Mouse (Mus musculus): Measurements from ENCODE around the gene Emc3. TPM values are rescaled to one million over a fixed set of nuclear protein-coding genes. Genes with fewer than 3 reads are reported as not detected.
A peak's percentile ranks its signal among the peaks of the same experiment; 100 is the strongest.

The Emc3 gene
- polyA plus RNA-seq (2011; ENCODE audit: insufficient read length, low read depth, missing spikeins): 79.5 and 90.5 TPM in 2 replicates

DNA sequence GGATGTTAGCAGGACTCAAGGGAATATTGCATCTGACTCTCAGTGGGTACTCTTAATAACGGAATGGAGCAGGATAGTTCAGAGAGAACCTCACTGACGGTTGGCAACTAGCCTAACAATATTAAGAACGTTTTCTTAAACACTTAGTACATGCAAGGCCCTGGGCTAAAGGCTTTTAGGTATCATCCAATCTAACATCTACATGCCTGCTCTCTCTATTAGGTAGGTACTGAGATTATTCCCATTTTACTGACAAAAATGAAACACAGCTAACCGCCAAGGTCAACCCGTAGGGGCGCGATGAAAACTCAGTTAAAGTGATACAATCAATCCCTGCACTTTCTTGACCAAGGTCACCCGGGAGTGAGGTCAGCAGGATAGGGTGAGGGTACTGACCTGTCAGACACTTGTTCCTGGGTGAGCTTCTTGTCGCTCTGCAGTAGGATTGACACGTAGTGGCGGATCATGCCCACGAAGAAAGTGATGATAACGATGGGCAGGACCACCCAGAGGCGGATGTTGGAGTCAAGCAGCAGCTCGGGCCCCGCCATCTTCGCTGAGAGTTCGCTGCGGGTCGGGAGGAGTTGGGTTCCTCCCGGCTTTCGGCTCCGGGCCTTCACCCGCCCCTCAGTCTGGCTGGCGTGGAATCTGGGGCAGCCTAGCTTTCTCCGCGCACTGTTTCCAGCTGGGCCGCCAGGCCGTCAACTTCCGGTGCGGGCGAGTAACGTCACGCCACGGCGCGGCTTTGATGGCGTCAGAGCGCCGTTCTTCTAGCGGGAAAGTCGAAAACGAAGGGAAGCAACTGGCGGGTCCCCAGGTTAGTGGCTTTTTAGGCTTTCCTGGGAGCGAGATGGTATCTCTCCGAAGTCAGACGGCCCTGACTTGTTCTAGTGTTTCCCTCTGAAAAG is at the start of gene Emc3, which contains the start of gene Fancd2:
Emc3 (minus strand) TSS at position 721 of the 908 bp plus-strand sequence.
Fancd2 (plus strand) TSS at position 751 of the 908 bp plus-strand sequence.
- peak within 1 kb of the TSS; percentile 96 for H3K4me3 ChIP-seq (ENCODE audit: insufficient read depth, low read length)
- H3K4me1 ChIP-seq (ENCODE audit: control insufficient read depth, insufficient read depth, low read length): peaks cover 2% of the 10 kb centered on the region; the same call in 1 of the 2 replicates
- TF ChIP-seq CTCF (IDR thresholded peaks at IDR 0.05; ENCODE audit: borderline replicate concordance, insufficient read depth, low read length) (no peak), POLR2A (IDR thresholded peaks at IDR 0.05; ENCODE audit: low read depth, low read length) (peak; percentile 71)
- H3K27ac ChIP-seq (ENCODE audit: insufficient read depth, low read length): peak within 1 kb of the TSS; percentile 7; the same call in 1 of the 2 replicates

DNA sequence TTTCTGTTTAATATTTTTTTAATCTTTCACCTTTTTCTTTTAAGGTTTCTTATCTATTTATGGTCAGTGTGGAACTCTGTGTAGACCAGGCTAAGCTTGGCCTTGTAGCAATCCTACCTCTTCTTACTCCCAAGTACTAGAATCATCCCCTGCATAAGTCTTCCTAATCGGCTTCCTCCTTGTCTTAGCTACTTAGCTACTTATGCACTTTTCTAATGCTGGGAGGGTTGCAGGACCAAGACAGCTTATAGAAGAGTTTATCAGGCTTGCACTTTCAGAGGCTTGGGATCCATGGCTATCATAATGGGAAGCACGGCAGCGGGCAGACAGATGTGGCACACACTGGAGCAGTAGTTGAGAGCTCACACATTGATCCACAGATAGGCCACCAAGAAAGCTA is 47.9 kb upstream of the Emc3 start:
- TF ChIP-seq CTCF (IDR thresholded peaks at IDR 0.05; ENCODE audit: borderline replicate concordance, insufficient read depth, low read length) (no peak), POLR2A (IDR thresholded peaks at IDR 0.05; ENCODE audit: low read depth, low read length) (no peak)
- no peaks in the 10 kb centered on the region for H3K4me1 ChIP-seq (ENCODE audit: control insufficient read depth, insufficient read depth, low read length)
- H3K4me3 ChIP-seq (ENCODE audit: insufficient read depth, low read length): no peak overlapping the region
- H3K27ac ChIP-seq (ENCODE audit: insufficient read depth, low read length): no peak overlapping the region

DNA sequence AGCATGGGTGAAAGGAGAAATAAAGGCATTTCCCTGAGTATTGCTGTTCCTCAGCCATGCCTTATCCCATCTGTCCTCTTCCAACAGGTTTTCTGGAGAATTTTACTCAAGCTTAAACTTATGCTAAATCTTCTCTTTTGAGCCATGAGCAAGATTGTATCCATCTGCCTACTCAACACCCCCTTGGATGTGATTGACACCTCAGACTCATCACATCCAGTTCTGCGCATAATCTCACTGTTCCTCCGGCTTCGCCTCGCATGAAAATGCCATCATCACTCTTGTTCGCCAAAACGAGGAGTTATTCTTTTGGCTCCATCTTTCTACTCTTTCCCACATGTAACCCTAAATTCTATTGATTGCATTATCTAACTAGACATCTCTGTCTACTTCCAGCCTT is 44.6 kb upstream of the Emc3 start:
- no peak overlapping the region for H3K4me3 ChIP-seq (ENCODE audit: insufficient read depth, low read length)
- no peak overlapping the region for H3K27ac ChIP-seq (ENCODE audit: insufficient read depth, low read length)
- H3K4me1 ChIP-seq (ENCODE audit: control insufficient read depth, insufficient read depth, low read length): no peaks in the 10 kb centered on the region
- no peak for TF ChIP-seq POLR2A (IDR thresholded peaks at IDR 0.05; ENCODE audit: low read depth, low read length)
- TF ChIP-seq CTCF (IDR thresholded peaks at IDR 0.05; ENCODE audit: borderline replicate concordance, insufficient read depth, low read length): no peak

DNA sequence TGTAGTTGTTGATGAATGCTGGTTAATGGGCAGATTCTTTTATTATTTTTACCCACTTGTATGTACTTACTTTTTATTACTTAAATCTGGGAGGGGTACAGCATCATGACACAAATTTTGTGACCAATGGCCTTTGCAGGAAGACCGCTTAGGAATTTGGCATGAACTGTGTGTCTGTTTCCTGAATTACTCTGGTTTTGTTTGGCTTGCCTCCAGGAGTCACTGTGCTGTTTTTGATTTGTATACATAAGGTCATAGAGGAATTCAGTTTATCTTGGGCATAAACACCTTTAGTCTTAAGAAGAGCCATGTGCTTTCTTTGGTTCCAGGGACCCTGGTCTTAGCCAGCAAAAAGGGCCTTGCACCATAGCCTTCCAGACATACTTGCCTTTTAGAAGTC is 33.1 kb upstream of the Emc3 start:
- no peak overlapping the region for H3K4me3 ChIP-seq (ENCODE audit: insufficient read depth, low read length)
- no peak overlapping the region for H3K27ac ChIP-seq (ENCODE audit: insufficient read depth, low read length)
- TF ChIP-seq POLR2A (IDR thresholded peaks at IDR 0.05; ENCODE audit: low read depth, low read length): no peak
- TF ChIP-seq CTCF (IDR thresholded peaks at IDR 0.05; ENCODE audit: borderline replicate concordance, insufficient read depth, low read length): no peak
- H3K4me1 ChIP-seq (ENCODE audit: control insufficient read depth, insufficient read depth, low read length): no peaks in the 10 kb centered on the region

DNA sequence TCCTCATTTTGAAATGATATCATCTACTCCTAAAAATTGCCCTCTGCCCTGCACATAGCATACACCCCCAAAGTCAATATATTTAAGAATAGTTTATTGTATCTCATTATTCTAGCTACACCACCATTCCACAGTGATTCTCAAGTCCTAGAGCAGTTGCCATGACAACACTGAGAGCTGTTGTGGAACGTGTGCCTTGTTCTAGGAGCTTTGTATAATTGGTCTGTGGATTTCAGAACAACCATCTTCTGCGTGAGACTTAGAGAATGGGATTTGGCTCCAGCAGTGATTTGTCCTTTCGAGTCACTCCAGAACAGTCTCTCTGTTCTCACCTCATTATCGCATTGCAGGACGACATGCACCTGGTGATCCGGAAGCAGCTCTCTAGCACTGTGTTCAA is 28.3 kb upstream of the Emc3 start:
- Histone ChIP-seq H3K27ac (ENCODE audit: insufficient read depth, low read length) (no peak overlapping the region), H3K4me1 (ENCODE audit: control insufficient read depth, insufficient read depth, low read length) (no peaks in the 10 kb centered on the region), H3K4me3 (ENCODE audit: insufficient read depth, low read length) (no peak overlapping the region)
- no peak for TF ChIP-seq CTCF (IDR thresholded peaks at IDR 0.05; ENCODE audit: borderline replicate concordance, insufficient read depth, low read length)

DNA sequence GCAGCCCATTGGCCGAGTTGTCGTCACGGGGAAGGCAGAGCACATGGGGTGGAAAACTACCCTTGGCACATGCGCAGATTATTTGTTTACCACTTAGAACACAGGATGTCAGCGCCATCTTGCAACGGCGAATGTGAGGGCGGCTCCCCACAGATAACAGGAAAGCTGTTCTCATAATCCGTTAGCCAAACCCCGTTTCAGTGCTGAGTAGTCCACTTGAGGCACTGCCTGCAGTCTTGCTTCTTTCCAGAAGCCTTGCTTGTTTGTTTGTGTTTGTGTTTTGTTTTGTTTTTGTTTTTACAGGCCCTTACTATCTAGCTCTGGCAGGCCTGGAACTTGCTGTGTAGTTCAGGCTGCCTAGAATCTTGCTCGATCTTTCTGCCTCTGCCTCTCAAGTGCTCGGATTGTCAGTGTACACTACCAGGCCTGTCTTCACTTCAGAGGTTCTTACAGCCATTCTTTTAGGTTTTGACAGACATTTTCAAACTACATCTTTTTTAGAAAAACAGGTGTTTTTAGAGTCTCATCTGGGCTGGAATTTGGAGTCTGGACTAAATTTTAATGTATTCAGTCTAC is 12.5 kb upstream of the Emc3 start:
- Histone ChIP-seq H3K27ac (ENCODE audit: insufficient read depth, low read length) (no peak overlapping the region), H3K4me1 (ENCODE audit: control insufficient read depth, insufficient read depth, low read length) (no peaks in the 10 kb centered on the region), H3K4me3 (ENCODE audit: insufficient read depth, low read length) (no peak overlapping the region)
- TF ChIP-seq POLR2A (IDR thresholded peaks at IDR 0.05; ENCODE audit: low read depth, low read length): no peak
- TF ChIP-seq CTCF (IDR thresholded peaks at IDR 0.05; ENCODE audit: borderline replicate concordance, insufficient read depth, low read length): no peak

DNA sequence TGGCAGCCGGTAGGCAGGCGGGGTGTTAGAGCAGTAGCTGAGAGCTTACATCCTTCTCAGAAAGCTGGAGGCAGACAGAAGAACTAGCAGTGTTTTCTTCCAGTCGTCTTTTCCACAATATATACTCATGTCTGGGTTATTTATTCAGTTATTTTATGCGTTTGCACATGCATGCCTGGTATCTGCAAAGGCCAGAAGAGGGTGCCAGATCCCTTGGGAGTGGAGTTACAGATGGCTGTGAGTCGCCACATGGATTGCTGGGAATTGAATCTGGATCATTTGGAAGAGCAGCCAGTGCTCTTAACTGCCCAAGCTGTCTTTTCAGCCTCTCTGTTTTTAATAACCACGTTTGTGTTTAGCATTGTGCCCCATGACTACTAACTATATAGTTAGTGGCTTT is 10.2 kb upstream of the Emc3 start:
- H3K4me1 ChIP-seq (ENCODE audit: control insufficient read depth, insufficient read depth, low read length): no peaks in the 10 kb centered on the region
- no peak overlapping the region for H3K27ac ChIP-seq (ENCODE audit: insufficient read depth, low read length)
- no peak overlapping the region for H3K4me3 ChIP-seq (ENCODE audit: insufficient read depth, low read length)
- TF ChIP-seq CTCF (IDR thresholded peaks at IDR 0.05; ENCODE audit: borderline replicate concordance, insufficient read depth, low read length): no peak
- TF ChIP-seq POLR2A (IDR thresholded peaks at IDR 0.05; ENCODE audit: low read depth, low read length): no peak

DNA sequence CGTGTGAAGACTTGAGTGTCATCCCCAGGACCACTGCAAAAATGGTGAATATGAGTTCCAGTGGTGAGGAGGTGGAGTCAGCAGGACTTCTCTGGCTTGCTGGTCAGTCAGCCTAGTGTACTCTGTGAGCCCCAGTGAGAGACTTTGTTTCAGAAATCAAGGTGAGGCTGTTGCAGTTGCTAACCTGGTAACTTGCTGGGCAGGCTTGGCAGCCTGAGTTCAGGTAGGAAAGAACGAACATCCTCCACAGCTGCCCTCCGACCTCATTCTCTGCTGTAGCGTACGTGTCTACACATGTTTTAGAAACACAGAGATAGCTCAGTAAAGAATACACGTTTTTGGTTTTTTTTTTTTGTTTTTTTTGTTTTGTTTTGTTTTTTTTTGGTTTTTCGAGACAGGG is 3.4 kb upstream of the Emc3 start:
- TF ChIP-seq POLR2A (IDR thresholded peaks at IDR 0.05; ENCODE audit: low read depth, low read length) (no peak), CTCF (IDR thresholded peaks at IDR 0.05; ENCODE audit: borderline replicate concordance, insufficient read depth, low read length) (no peak)
- Histone ChIP-seq H3K27ac (ENCODE audit: insufficient read depth, low read length) (no peak overlapping the region), H3K4me3 (ENCODE audit: insufficient read depth, low read length) (no peak overlapping the region), H3K4me1 (ENCODE audit: control insufficient read depth, insufficient read depth, low read length) (peaks cover 2% of the 10 kb centered on the region; the same call in 1 of the 2 replicates)

DNA sequence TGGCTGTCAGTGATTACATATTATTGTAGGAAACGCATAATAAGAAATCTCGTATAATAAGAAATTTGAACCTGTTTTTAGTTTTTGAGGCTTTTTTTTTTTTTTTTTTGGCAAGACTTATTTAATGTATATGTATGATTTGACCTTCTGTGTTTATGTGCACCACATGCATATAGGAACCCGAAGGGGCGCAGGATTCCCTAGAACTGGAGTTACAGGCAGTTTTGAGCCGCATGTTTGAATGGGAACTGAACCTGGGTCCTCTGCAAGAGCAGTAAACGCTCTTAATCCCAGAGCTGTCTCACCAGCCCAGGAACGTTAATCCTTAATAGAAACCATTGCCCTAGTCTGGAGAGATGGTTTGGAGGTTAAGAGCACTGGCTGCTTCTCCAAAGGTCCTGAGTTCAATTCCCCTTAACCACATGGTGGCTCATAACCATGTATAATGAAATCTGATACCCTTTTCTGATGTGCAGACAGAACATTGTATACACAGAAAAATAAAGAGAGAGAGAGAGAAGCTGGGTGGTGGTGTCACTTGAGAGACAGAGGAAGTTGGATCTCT is 470 bp upstream of the Emc3 start:
- TF ChIP-seq CTCF (IDR thresholded peaks at IDR 0.05; ENCODE audit: borderline replicate concordance, insufficient read depth, low read length) (no peak), POLR2A (IDR thresholded peaks at IDR 0.05; ENCODE audit: low read depth, low read length) (no peak)
- H3K4me3 ChIP-seq (ENCODE audit: insufficient read depth, low read length): peak overlapping the region; percentile 96
- peaks cover 2% of the 10 kb centered on the region; the same call in 1 of the 2 replicates for H3K4me1 ChIP-seq (ENCODE audit: control insufficient read depth, insufficient read depth, low read length)
- H3K27ac ChIP-seq (ENCODE audit: insufficient read depth, low read length): no peak overlapping the region

Data from embryonic fibroblast, embryonic 13.5 days (primary cell).